Mouse (Mus musculus) ES-E14 (cell line): ENCODE results near the gene Gast. TPM values are rescaled to one million over a fixed set of nuclear protein-coding genes. Genes with fewer than 3 reads are reported as not detected.

Source experiments
- DNase-seq: peaks from one replicate; pipeline ENCODE4 v3.0.0-alpha.2; 2013; ENCODE audit warnings: low read depth, low spot score
- H3K27ac ChIP-seq: 2 replicates; pipeline ENCODE4 v1.5.1; 2012; ENCODE audit warnings: low read depth, mild to moderate bottlenecking, low read length, moderate library complexity, mixed read lengths; ENCODE audit not compliant: poor library complexity, insufficient read depth, severe bottlenecking
- H3K36me3 ChIP-seq: 2 replicates; pipeline ENCODE4 v1.6.1; 2012; ENCODE audit warnings: mild to moderate bottlenecking, low read length, moderate library complexity, mixed read lengths; ENCODE audit not compliant: control insufficient read depth, poor library complexity, insufficient read depth, severe bottlenecking
- H3K4me1 ChIP-seq, 2 experiments: fragments of 150-350 bp in 1 of 2; sonication (generic) in 1 of 2; 2 replicates each; pipeline ENCODE4 v1.6.1; 2012; ENCODE audit warnings: low read length in 2 of 2, mild to moderate bottlenecking in 1 of 2, mixed read lengths in 1 of 2; ENCODE audit not compliant: control insufficient read depth in 2 of 2, insufficient read depth in 2 of 2, poor library complexity in 1 of 2
- H3K4me3 ChIP-seq, 2 experiments: fragments of 150-350 bp in 1 of 2; sonication (generic) in 1 of 2; 2 replicates each; pipeline ENCODE4 v1.5.1; 2012; ENCODE audit warnings: low read length in 2 of 2, low read depth in 1 of 2, mild to moderate bottlenecking in 1 of 2, mixed read lengths in 1 of 2; ENCODE audit not compliant: insufficient read depth in 1 of 2, poor library complexity in 1 of 2, severe bottlenecking in 1 of 2
- H3K9ac ChIP-seq: 2 replicates; pipeline ENCODE4 v1.6.1; 2012; ENCODE audit warnings: low read depth, mild to moderate bottlenecking, low read length, mixed read lengths; ENCODE audit not compliant: poor library complexity, insufficient read depth, severe bottlenecking
- H3K9me3 ChIP-seq: fragments of 150-350 bp; sonication (generic); 2 replicates; pipeline ENCODE4 v1.6.1; 2012; ENCODE audit warnings: low read depth, mild to moderate bottlenecking, low read length; ENCODE audit not compliant: control insufficient read depth, insufficient read depth
- CHD2 ChIP-seq: IDR thresholded peaks from 2 replicates; pipeline ENCODE4 v1.6.1; 2014; ENCODE audit warnings: mild to moderate bottlenecking, low read depth, low read length, inconsistent platforms
- HCFC1 ChIP-seq: IDR thresholded peaks from 2 replicates; pipeline ENCODE4 v1.6.1; 2012; ENCODE audit warnings: low read length, inconsistent platforms, borderline replicate concordance; ENCODE audit not compliant: insufficient read depth
- MAFK ChIP-seq: IDR thresholded peaks from 2 replicates; pipeline ENCODE4 v1.6.1; 2014; ENCODE audit warnings: mild to moderate bottlenecking, low read depth, low read length, inconsistent platforms; ENCODE audit not compliant: insufficient read depth
- ZC3H11A ChIP-seq: IDR thresholded peaks from 2 replicates; pipeline ENCODE4 v1.6.1; 2012; ENCODE audit warnings: low read depth, mild to moderate bottlenecking, inconsistent platforms, low read length, borderline replicate concordance
- ZNF384 ChIP-seq: IDR thresholded peaks from 2 replicates; pipeline ENCODE4 v1.6.1; 2012; ENCODE audit warnings: low read depth, low read length, inconsistent platforms
- in situ Hi-C, 2 experiments: fragments of 600-800 bp; cut with MboI; formaldehyde crosslinking; loops; one replicate each; pipeline ENCODE4 v1.15.1; 2025; ENCODE audit warnings: low sequenced_read_pairs in 2 of 2, inconsistent platforms in 1 of 2; ENCODE audit not compliant: unreplicated experiment in 2 of 2
- total RNA-seq: library from RNA; depleted of rRNA; stranded (reverse); fragments of 300-350 nt; gene quantifications from 2 replicates; pipeline ENCODE4 v1.2.3, GENCODE M21; 2012; rRNA removed

The Gast gene
- total RNA-seq = 1.6 and 2.9 TPM in 2 replicates

GRCm38 (mm10) chr11:100333944-100334457, at the start of gene Gast:
Gast (plus strand) TSS chr11:100334407.
- H3K27ac ChIP-seq = no peak within 1 kb of the TSS
- H3K9ac ChIP-seq = no peak within 1 kb of the TSS
- no peak within 1 kb of the TSS for H3K4me3 ChIP-seq
- no peak for DNase-seq
- no peaks in the 10 kb centered on the region for H3K9me3 ChIP-seq
- in situ Hi-C loops = no loop called here
- peaks cover 0 to 10% of the 10 kb centered on the region in 2 experiments; a peak in 2 of 4 replicates for H3K4me1 ChIP-seq
- TF ChIP-seq CHD2 = no peak
- TF ChIP-seq ZC3H11A = no peak
- TF ChIP-seq MAFK = no peak
- no peak for TF ChIP-seq HCFC1
- no peak for TF ChIP-seq ZNF384
- no peaks in the 10 kb centered on the region for H3K36me3 ChIP-seq

DNA sequence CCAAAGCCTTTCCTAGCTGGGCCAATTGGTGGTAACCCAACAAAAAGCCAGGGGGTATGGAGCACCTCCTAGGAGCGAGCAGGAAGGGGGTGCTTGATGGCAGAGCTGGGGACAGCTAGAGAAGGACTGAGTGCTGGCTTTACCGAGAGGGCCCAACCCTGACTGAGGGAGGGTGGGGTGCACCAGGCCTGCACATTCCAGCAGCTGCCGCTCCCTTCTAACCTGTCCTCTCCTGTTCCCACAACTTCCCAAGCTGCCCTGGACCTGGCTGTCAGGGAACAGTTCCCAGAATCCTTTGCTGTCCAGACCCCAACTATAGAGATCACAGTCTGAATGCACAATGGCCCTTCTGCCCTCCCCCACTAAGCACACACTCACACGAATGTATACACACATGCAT, 49.2 kb upstream of the Gast start:
- TF ChIP-seq MAFK (no peak), ZC3H11A (no peak), HCFC1 (no peak), ZNF384 (no peak), CHD2 (no peak)
- no peak for DNase-seq
- Histone ChIP-seq H3K9me3 (no peaks in the 10 kb centered on the region), H3K9ac (no peak overlapping the region), H3K4me3 (no peak overlapping the region), H3K36me3 (no peaks in the 10 kb centered on the region), H3K27ac (no peak overlapping the region), H3K4me1 (peaks cover 0 to 32% of the 10 kb centered on the region in 2 experiments; a peak in 3 of 4 replicates)
- in situ Hi-C loops = loop anchor here in 1 of 2 experiments (5.0 to 25.0 kb wide), 2 partner anchors 213 to 898 kb away; partner anchors contain the start of gene Krt10

- 0 out of 2 replicates have a peak overlapping the region, but pooled peaks have one; percentile 7 for H3K9ac ChIP-seq
- no peak for TF ChIP-seq ZC3H11A
- 0 out of 2 replicates have a peak, but pooled peaks have one; percentile 50 for TF ChIP-seq MAFK
- peaks cover 0 to 27% of the 10 kb centered on the region in 2 experiments; a peak in 3 of 4 replicates for H3K4me1 ChIP-seq
- H3K4me3 ChIP-seq = peak overlapping the region; percentile 3 to 31; a peak in 1 of 4 replicates
- DNase-seq = no peak
- H3K27ac ChIP-seq = no peak overlapping the region
- in situ Hi-C loops = loop anchor here in 1 of 2 experiments (25.0 kb wide), 1 partner anchor 900 kb away; the partner anchor contains the start of gene Krt10
- no peaks in the 10 kb centered on the region for H3K9me3 ChIP-seq
- H3K36me3 ChIP-seq = no peaks in the 10 kb centered on the region
These were observed 47.2 kb upstream of the Gast start for GRCm38 (mm10) chr11:100287024-100287423.

DNA sequence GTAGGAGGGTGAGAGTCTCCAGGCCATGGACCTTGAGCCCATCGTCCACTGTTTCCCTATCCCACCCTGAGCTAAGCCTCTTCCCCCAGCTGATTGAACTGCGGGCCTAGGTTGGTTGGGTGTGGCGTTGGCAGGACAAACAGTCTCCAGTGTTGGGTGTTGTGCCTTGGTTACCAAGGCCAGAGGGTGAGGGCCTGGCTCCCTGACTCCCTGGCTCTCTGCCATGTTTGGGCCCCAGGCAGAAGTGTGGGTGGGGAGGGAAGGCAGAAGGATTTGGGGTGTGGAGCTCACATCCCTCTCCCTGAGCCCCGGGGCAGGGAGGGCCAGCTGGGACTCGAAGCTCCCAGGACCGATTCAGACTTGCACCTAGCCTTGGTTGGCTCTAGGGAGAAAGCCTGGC, 45.3 kb upstream of the Gast start:
- Histone ChIP-seq H3K36me3 (no peaks in the 10 kb centered on the region), H3K4me3 (no peak overlapping the region), H3K9me3 (no peaks in the 10 kb centered on the region), H3K9ac (no peak overlapping the region), H3K27ac (no peak overlapping the region), H3K4me1 (peaks cover 0 to 30% of the 10 kb centered on the region in 2 experiments; a peak in 3 of 4 replicates)
- TF ChIP-seq MAFK (no peak), ZNF384 (no peak), CHD2 (no peak), ZC3H11A (no peak), HCFC1 (no peak)
- DNase-seq = no peak
- in situ Hi-C loops = loop anchor here in 1 of 2 experiments (25.0 kb wide), 1 partner anchor 902 kb away; the partner anchor contains the start of gene Krt10

DNA sequence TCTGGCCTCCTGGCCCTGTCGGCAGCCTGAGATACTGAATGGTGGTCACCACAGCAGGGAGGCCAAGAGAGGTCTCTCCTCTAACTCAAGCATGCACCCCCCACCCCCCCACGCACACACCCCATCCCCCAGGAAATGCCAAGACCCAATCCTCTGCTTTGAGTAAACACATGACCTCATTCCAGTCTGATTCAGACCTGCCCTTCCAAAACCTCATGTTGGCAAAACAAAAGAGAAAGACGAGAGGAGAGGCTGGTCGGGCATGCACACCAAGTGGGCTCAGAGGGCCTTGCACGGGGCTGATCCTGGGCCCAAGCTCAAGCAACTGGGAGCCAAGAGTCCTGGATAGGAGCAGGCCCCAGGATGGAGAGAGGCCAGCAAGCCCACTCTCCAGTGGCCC, 44.0 kb upstream of the Gast start:
- no peak for TF ChIP-seq MAFK
- no peak for TF ChIP-seq ZC3H11A
- TF ChIP-seq CHD2 = no peak
- TF ChIP-seq HCFC1 = no peak
- TF ChIP-seq ZNF384 = no peak
- H3K4me3 ChIP-seq = no peak overlapping the region
- no peak overlapping the region for H3K27ac ChIP-seq
- no peaks in the 10 kb centered on the region for H3K9me3 ChIP-seq
- no peak for DNase-seq
- no peaks in the 10 kb centered on the region for H3K36me3 ChIP-seq
- H3K9ac ChIP-seq = no peak overlapping the region
- H3K4me1 ChIP-seq = peaks cover 0 to 24% of the 10 kb centered on the region in 2 experiments; a peak in 3 of 4 replicates
- in situ Hi-C loops = loop anchor here (5.0 to 25.0 kb wide), 6 partner anchors 85 to 903 kb away; partner anchors contain the start of genes Krt10 (in 1 of the 2) and Krt14 (in 1 of the 2)
